Mouse (Mus musculus): ENCODE measurements around the gene Itga5.
A peak's percentile ranks its signal among the peaks of the same experiment; 100 is the strongest.
"Not testable (repeated sequence)": the region's sequence is repeated elsewhere in the genome, so short reads cannot be mapped to it uniquely, and the experiment has no call there.

Itga5 gene

DNA sequence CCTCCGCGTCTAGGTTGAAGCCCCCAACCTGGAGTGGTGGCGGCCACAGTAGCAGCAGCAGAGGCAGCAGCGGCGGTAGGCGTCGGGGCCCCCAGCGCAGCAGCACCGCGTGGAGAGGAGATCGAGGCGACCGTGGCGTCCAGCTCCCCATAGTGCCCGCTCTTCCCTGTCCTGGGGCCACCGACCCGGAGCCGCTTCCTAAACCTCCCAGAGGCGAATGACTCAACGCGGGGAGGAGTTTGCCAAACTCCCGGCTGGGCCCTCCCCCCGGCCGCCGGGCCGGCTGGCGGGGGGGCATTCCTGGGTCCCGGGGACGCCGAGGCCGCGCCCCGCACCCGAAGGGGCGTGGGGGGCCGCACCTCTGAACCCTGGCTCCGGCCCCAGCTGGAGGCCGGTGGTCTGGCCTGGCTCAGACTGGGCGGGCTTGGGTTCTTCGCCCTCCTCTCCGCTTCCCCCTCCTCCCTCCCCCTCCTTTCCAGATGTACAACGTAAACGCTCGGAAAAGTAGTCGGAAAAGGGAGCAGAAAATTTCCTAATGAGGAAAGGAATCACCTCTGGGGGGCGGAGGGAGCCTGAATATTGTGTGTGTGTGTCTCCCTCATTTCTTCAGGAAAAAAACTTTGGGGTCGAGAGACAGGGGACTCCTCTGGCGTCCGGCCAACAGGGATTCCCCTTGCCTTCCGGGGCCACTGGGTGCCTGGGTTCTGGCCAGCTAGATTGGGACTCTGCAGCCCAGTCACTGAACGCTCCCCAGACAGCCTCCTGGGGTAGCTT is at the start of gene Itga5:
Gene Itga5 (minus strand): TSS at position 388 of the 774 bp plus-strand sequence.
- no peak for DNase-seq

DNA sequence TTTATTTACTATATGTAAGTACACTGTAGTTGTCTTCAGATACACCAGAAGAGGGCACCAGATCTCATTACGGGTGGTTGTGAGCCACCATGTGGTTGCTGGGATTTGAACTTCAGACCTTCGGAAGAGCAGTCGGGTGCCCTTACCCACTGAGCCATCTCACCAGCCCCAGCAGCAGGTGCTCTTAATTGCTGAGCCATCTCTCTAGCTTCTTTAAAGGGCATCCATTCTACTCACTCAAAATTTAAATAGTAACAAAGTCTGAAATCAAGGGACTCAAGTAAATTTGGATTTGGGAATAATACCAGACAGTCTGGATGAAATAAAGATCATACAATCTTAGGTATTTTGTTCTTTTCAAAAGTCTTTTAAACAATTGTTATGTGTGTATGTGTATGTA is 39.0 kb upstream of the Itga5 start:
- not testable (repeated sequence) for DNase-seq

DNA sequence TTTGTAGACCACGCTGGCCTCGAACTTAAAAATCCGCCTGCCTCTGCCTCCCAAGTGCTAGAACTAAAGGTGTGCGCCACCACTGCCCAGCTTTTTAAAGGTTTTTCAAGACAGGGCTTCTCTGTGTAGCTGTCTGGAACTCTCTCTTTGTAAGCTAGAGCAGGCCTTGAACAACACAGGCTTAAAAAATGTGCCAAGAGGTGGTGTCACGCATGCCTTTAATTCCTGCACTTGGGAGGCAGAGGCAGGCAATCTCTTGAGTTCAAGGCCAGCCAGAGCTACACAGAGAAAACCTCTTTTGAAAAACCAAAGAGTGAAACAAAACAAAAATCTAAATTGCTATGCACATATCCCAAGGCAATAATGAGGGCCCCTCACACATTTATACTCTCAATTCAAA is 34.8 kb upstream of the Itga5 start:
- DNase-seq: no peak

GRCm38 (mm10) chr15:103393577-103393976 is 27.0 kb upstream of the Itga5 start:
- no peak for DNase-seq

DNA sequence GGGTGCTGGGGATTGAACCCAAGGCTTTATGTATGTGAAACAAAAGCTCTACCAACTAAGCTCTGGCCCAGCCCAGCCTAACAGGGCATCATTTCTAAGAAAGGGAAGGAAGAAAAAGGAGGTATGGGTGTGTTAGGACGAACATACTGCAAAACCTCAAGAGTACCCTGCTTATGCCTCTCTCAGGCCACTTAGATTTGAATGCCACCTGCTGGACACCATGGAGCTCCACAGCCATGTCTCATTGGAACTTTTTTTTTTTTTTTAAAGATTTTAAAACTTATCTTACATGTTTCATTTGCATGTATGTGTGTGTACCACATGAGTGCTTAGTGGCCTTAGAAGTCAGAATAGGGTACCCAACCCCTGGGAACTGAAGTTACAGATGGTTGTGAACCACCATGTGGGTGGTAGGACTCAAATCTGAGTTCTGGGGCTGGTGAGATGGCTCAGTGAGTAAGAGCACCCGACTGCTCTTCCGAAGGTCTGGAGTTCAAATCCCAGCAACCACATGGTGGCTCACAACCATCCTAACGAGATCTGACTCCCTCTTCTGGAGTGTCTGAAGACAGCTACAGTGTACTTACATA is 22.1 kb upstream of the Itga5 start:
- DNase-seq: no peak

- no peak for DNase-seq
Observed at GRCm38 (mm10) chr15:103383771-103384488, 17.4 kb upstream of the Itga5 start.

GRCm38 (mm10) chr15:103382795-103383406 is 16.3 kb upstream of the Itga5 start:
- no peak for DNase-seq

GRCm38 (mm10) chr15:103382075-103382474 is 15.5 kb upstream of the Itga5 start:
- no peak for DNase-seq

- no peak for DNase-seq
Observed at GRCm38 (mm10) chr15:103378665-103379356, 12.2 kb upstream of the Itga5 start.

- no peak for DNase-seq
Observed at GRCm38 (mm10) chr15:103377752-103378664, 11.4 kb upstream of the Itga5 start.

DNA sequence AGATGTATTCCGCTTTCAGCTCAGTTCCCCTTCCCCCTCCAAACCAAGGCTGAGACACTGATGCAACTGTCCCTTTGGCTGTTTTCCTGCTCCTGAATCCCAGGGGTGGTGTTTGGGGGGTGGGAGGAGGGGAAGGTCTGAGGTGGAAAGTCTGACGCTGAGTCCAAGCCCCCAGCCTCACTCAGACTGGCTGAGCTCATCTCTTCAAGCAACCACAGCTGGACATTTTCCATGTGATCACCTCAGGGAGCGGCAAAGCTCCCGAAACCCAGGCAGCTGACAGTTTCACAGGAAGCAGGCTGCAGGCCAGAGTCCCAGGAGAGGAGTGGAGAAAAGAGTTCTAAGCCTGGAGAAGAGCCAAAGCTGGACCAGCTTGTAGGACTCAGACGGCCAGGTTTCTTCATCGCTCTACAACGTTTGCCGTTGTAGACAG is 10.3 kb upstream of the Itga5 start:
- no peak for DNase-seq

DNA sequence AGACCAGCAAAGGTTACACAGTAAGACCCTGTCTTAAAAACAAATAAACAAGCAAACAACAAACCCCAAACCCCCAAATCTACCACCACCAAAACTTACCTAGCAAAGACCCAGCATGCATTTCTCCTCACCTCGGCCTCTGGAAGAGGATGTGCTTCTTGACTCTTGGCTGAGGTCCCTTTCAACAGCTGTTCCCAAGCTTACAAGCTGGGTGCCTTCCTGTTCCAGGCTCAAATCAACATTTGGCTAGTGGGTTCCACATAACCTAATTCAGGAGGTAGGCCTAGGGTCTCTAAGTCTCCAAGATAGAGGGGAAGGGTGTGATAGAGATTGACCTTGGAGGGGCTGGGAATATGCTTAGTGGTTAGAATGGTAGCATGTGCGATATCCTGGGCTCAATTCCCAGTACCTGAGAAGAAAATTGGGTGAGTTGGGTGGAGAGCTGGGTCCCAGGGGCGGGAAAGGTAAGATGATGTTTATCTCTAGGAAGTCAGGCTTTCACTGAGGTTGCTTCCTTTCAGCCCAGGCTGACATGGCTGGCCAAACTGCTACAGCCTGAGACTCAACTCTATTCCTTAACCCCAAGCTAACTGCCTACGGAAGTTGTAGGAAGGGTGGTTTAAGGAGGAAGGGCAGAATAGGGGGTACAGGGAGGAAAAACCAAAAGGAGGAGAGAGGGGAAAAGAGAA is 8.7 kb upstream of the Itga5 start:
- DNase-seq: no peak

GRCm38 (mm10) chr15:103372461-103372860 is 5.9 kb upstream of the Itga5 start:
- DNase-seq: no peak

GRCm38 (mm10) chr15:103371741-103372140 is 5.2 kb upstream of the Itga5 start:
- DNase-seq: no peak

GRCm38 (mm10) chr15:103371208-103371607 is 4.6 kb upstream of the Itga5 start:
- DNase-seq: no peak

DNA sequence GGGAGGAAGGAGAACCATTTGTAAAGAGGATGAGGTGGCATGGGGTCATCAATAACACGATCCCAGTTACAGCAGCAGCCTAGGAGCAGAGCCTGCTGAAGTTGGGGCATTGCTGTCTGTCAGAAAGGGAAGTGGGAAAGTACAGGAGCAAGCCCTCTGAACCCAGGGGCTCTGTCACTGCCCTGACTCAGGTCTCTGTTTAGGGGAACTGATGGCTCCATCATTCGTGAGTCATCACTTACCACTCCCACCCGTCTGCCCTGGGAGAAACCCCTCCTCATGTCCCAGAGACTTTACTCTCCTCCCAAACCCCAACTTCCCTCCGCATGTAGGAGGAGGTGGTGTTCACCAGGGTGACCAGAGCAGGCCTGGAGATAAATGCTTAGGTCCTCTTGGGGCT is 3.9 kb upstream of the Itga5 start:
- DNase-seq: no peak

DNA sequence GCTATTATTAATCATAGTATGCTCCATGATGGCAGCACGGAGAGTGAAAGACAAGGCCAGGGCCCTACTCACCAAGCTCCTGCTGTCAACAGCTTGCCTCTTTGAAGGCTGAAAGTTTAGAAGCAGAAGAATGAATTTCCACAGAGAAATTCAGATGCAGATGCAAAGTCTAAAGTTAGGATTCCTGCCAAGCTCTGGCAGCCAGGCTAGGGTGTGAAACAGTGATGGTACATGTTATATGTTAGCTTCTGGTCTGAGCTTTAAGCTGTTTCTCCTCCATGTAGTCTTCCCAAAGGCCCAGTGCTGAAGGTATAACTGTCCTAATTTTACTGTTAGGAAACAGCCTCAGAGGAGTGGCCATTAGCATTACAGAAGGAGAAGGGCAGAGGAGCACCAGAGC is 2.6 kb upstream of the Itga5 start:
- no peak for DNase-seq

DNA sequence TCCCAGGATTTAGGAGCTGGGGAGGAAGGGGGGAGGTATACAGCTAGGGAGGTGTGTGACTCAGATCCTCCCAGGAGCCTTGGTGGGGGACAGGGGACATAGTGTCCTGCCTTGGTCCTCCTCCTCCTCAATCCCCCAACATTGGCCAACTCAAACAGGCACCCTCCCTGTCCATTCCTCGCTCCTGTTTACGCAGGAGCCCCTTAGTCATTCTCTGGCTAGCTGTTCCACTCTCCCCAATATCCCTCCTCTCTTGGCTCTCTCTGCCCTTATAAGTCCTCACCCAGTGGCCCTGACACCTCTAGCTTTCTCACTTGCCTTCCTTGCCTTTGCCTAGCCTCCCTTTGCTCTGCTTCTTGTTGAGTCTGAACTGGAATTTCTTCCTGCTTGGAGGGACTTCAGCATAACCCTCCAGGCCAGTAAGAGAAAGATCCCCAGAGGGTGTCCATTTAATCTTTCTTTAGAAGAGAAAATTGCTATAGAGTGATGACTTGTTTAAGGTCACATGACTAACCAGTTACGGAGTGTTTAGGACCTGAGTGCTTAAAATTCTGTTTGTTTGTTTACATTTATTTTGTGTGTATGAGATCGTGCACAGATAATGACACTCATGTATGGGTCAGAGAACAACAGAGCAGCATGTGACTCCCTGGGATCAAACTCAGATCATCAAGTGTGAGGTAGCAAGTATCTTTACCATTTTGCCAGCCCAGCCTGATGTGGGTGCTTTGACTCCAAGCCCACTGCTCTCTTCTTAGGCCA is 1.8 kb upstream of the Itga5 start:
- no peak for DNase-seq

DNA sequence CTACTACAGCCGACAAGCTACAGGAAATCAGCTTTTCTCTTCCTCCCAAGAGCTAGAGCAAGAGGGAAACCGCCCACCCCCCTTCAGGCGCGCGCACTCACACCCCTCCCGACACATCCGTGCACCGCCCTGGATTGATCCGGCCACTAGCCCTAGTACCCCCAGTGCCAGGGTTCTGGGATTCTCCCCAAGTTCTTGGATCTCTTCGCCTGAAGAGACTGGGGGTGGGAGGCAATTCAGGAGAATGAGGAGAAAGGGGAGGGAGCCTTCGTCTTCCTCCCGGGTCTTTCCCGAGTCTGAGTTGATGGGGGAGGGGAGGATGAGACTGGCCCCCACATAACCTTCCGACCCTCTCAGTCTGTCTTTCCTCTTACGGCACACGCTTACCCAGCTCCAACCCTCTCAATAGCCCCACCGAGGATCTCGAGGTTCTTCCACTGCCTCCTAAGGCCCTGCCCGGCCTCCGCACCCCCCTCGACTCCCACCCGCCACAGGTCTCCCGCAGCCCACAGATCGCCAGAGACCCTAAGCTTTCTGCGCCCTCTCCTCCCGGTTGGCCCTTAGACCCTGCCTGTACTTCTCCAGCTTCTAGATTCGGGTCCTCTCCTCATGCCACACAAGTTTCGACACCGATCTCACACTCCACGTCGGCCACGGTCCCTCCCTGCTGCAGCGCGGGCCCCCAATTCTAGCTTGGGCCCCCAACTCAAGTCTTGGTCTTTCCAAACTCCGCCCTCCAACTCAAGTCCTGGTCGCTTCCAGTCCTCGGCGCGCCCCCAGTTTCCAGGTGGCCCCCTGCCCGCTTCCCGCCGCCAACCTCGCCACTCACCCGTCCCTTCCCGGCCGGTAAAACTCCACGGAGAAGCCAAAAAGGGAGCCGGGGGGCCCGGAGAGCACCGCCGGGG is 840 bp downstream of the Itga5 start:
- peak; percentile 82 for DNase-seq

All from thymus, postnatal 4 days (tissue).